15 mouse cellular contexts compared by ENCODE assay signal in genomic region chr12:30027721-30028340, GRCm38 (mm10).
DNase-seq lines count a peak whose midpoint lies in the region.
"Had no signal": no experiment of that assay in that cellular context is flagged by ENCODE, and none has a peak within 500 bp of the region (broad histone marks: within the 10 kb centered on the region; RNA-seq: fewer than 3 reads in every experiment).

No protein-coding gene starts in this region.

- DNase-seq in adrenal gland, postnatal 14 days = peak; percentile 33
- no peak for DNase-seq in adrenal gland, adult 18-20 months (ENCODE audit: low spot score in 2 of 2)
- peak; percentile 68 for DNase-seq in ovary, adult 18-20 months (ENCODE audit: low spot score)
- no peak for DNase-seq in ovary, postnatal 10 days (ENCODE audit: low spot score)
- DNase-seq in lung, postnatal 10 days = peak; percentile 61
- no peak for DNase-seq in kidney, adult 9 months
- DNase-seq in kidney, postnatal 10 days = no peak
- DNase-seq: adrenal gland, postnatal 36 days; cerebellum, adult 11 months; cerebellum, adult 9-11 months; gastrocnemius, postnatal 36 days; kidney, adult 11 months; liver, postnatal 0 days; retina, postnatal 1 day; thymus, postnatal 36 days had no signal

Comparison
In these comparisons a context has a peak if more than half of its experiments do, and no peak if none do; other contexts are left out.
1. DNase-seq: peak in adrenal gland, postnatal 14 days (single experiment), ovary, adult 18-20 months (single experiment) and lung, postnatal 10 days (single experiment); none in adrenal gland, adult 18-20 months (0 of 2), ovary, postnatal 10 days (single experiment), kidney, adult 9 months (single experiment) and kidney, postnatal 10 days (single experiment).